Mouse (Mus musculus) intestine, embryonic 16.5 days (tissue): ENCODE measurements around the gene Zer1. TPM values are rescaled to one million over a fixed set of nuclear protein-coding genes. Genes with fewer than 3 reads are reported as not detected.
"Not testable (repeated sequence)": the region's sequence is repeated elsewhere in the genome, so short reads cannot be mapped to it uniquely, and the experiment has no call there.

ENCODE experiments used
- ATAC-seq: fragments of 200-750 bp; cut with Nextera tagmentation; 2 replicates; pipeline ENCODE4 v1.8.0; 2017; ENCODE audit warnings: moderate TSS enrichment, moderate library complexity
- H3K27ac ChIP-seq: fragments of 300-500 bp; sonication (generic); 2 replicates; pipeline ENCODE4 v1.5.1; 2014; ENCODE audit warnings: mild to moderate bottlenecking, low read length
- H3K27me3 ChIP-seq: fragments of 300-500 bp; sonication (generic); replicated peaks from 2 replicates; pipeline ENCODE4 v1.6.1; 2014; ENCODE audit warnings: low read length, control low read depth, mixed read lengths; ENCODE audit not compliant: control insufficient read depth, insufficient read depth
- H3K36me3 ChIP-seq: fragments of 300-500 bp; sonication (generic); 2 replicates; pipeline ENCODE4 v1.6.1; 2014; ENCODE audit warnings: low read length, control low read depth; ENCODE audit not compliant: control insufficient read depth, insufficient read depth
- H3K4me1 ChIP-seq: fragments of 300-500 bp; sonication (generic); 2 replicates; pipeline ENCODE4 v1.6.1; 2014; ENCODE audit warnings: low read length, control low read depth, mixed read lengths; ENCODE audit not compliant: control insufficient read depth, insufficient read depth
- H3K4me2 ChIP-seq: fragments of 300-500 bp; sonication (generic); 2 replicates; pipeline ENCODE4 v1.6.1; 2014; ENCODE audit warnings: low read depth, low read length, control low read depth
- H3K4me3 ChIP-seq: fragments of 300-500 bp; sonication (generic); 2 replicates; pipeline ENCODE4 v1.5.1; 2014; ENCODE audit warnings: mild to moderate bottlenecking, low read length
- H3K9ac ChIP-seq: fragments of 300-500 bp; sonication (generic); 2 replicates; pipeline ENCODE4 v1.6.1; 2014; ENCODE audit warnings: low read depth, low read length
- H3K9me3 ChIP-seq: fragments of 300-500 bp; sonication (generic); 2 replicates; pipeline ENCODE4 v1.6.1; 2016; ENCODE audit warnings: low read length, control low read depth; ENCODE audit not compliant: control insufficient read depth
- WGBS: fragments of 180-500 bp; shearing (Covaris S2); extraction: QIAGEN DNeasy Blood & Tissue Kit; methylation state at CpG from one replicate; pipeline ENCODE4 v1.1.7; 2014; 5-methylcytosine and 5-hydroxymethylcytosine counted together
- polyA plus RNA-seq: library from polyadenylated mRNA; unstranded; fragments of >200 nt; fragmentation: Nextera tagmentation; extraction: Ambion mirVana; gene quantifications from 2 replicates; pipeline ENCODE4 v1.2.1, GENCODE M21; 2015

Zer1 gene
- polyA plus RNA-seq = 3.3 and 3.7 TPM in 2 replicates

- ATAC-seq = peak; percentile 98
- no peaks in the 10 kb centered on the region for H3K27me3 ChIP-seq
- H3K9ac ChIP-seq = peak within 1 kb of the TSS; percentile 85
- 10% methylated on average over 27 of the region's 31 CpGs for WGBS
- H3K4me2 ChIP-seq = peak within 1 kb of the TSS; percentile 90
- H3K9me3 ChIP-seq = no peaks in the 10 kb centered on the region
- peaks cover 7% of the 10 kb centered on the region; the same call in 1 of the 2 replicates for H3K4me1 ChIP-seq
- H3K27ac ChIP-seq = peak within 1 kb of the TSS; percentile 80
- no peaks in the 10 kb centered on the region for H3K36me3 ChIP-seq
- H3K4me3 ChIP-seq = peak within 1 kb of the TSS; percentile 72
Observed at GRCm38 (mm10) chr2:30124472-30125274, at the start of gene Zer1. Gene Zer1, minus strand, starts transcription at chr2:30124585.

- Histone ChIP-seq H3K4me1 (peaks cover 18% of the 10 kb centered on the region), H3K9ac (no peak overlapping the region), H3K27ac (no peak overlapping the region), H3K27me3 (no peaks in the 10 kb centered on the region), H3K4me2 (no peak overlapping the region), H3K36me3 (peaks cover 28% of the 10 kb centered on the region), H3K9me3 (0 out of 2 replicates have a peak, but pooled peaks cover 5% of the 10 kb centered on the region), H3K4me3 (no peak overlapping the region)
- ATAC-seq = no peak
- WGBS = 94% methylated on average over 20 of the region's 20 CpGs
Observed at GRCm38 (mm10) chr2:30173541-30174240, 49.3 kb upstream of the Zer1 start.

GRCm38 (mm10) chr2:30171997-30172382 lies 47.6 kb upstream of the Zer1 start:
- peak overlapping the region; percentile 78 for H3K9ac ChIP-seq
- no peaks in the 10 kb centered on the region for H3K27me3 ChIP-seq
- H3K4me3 ChIP-seq = peak overlapping the region; percentile 67
- peak; percentile 34 for ATAC-seq
- 1% methylated on average over 19 of the region's 19 CpGs for WGBS
- peak overlapping the region; percentile 95 for H3K4me2 ChIP-seq
- peaks cover 24% of the 10 kb centered on the region for H3K36me3 ChIP-seq
- H3K9me3 ChIP-seq = peaks cover 6% of the 10 kb centered on the region; the same call in 1 of the 2 replicates
- peaks cover 10% of the 10 kb centered on the region for H3K4me1 ChIP-seq
- H3K27ac ChIP-seq = peak overlapping the region; percentile 91

- H3K9me3 ChIP-seq = peaks cover 11% of the 10 kb centered on the region
- peak within 1 kb of the TSS; percentile 91 for H3K27ac ChIP-seq
- H3K36me3 ChIP-seq = peaks cover 22% of the 10 kb centered on the region
- H3K4me2 ChIP-seq = peak within 1 kb of the TSS; percentile 95
- H3K4me1 ChIP-seq = peaks cover 8% of the 10 kb centered on the region
- H3K4me3 ChIP-seq = peak within 1 kb of the TSS; percentile 67
- peak; percentile 96 for ATAC-seq
- WGBS = under 1% methylated on average over 75 of the region's 75 CpGs
- peak within 1 kb of the TSS; percentile 78 for H3K9ac ChIP-seq
- H3K27me3 ChIP-seq = no peaks in the 10 kb centered on the region
Observed at GRCm38 (mm10) chr2:30171371-30171996, 47.1 kb upstream of the Zer1 start, which contains the start of gene Endog. Gene Endog, plus strand, starts transcription at chr2:30171493.

- H3K36me3 ChIP-seq = no peaks in the 10 kb centered on the region
- peaks cover 9% of the 10 kb centered on the region for H3K9me3 ChIP-seq
- H3K4me1 ChIP-seq = no peaks in the 10 kb centered on the region
- no peak overlapping the region for H3K4me3 ChIP-seq
- no peaks in the 10 kb centered on the region for H3K27me3 ChIP-seq
- no peak for ATAC-seq
- 62% methylated on average over 4 of the region's 4 CpGs for WGBS
- no peak overlapping the region for H3K9ac ChIP-seq
- no peak overlapping the region for H3K27ac ChIP-seq
- H3K4me2 ChIP-seq = no peak overlapping the region
Observed at GRCm38 (mm10) chr2:30166677-30167076, 42.3 kb upstream of the Zer1 start.

- no peaks in the 10 kb centered on the region for H3K4me1 ChIP-seq
- no peak overlapping the region for H3K9ac ChIP-seq
- 54% methylated on average over 9 of the region's 9 CpGs for WGBS
- peaks cover 9% of the 10 kb centered on the region for H3K9me3 ChIP-seq
- no peaks in the 10 kb centered on the region for H3K27me3 ChIP-seq
- H3K36me3 ChIP-seq = no peaks in the 10 kb centered on the region
- no peak overlapping the region for H3K27ac ChIP-seq
- H3K4me2 ChIP-seq = no peak overlapping the region
- ATAC-seq = no peak
- no peak overlapping the region for H3K4me3 ChIP-seq
Observed at GRCm38 (mm10) chr2:30164340-30164932, 40.1 kb upstream of the Zer1 start.

GRCm38 (mm10) chr2:30161809-30162208 lies 37.4 kb upstream of the Zer1 start:
- ATAC-seq = no peak

GRCm38 (mm10) chr2:30159871-30160270 lies 35.5 kb upstream of the Zer1 start:
- not testable (repeated sequence) for H3K4me1 ChIP-seq, H3K4me2 ChIP-seq, H3K36me3 ChIP-seq, H3K27me3 ChIP-seq, H3K4me3 ChIP-seq, H3K9me3 ChIP-seq, ATAC-seq, H3K27ac ChIP-seq, H3K9ac ChIP-seq
- WGBS = 83% methylated on average over 7 of the region's 10 CpGs

More at GRCm38 (mm10) chr2:30161809-30162208, 37.4 kb upstream of the Zer1 start:
- Histone ChIP-seq H3K9me3 (peaks cover 5% of the 10 kb centered on the region), H3K4me3 (no peak overlapping the region), H3K36me3 (no peaks in the 10 kb centered on the region), H3K4me2 (no peak overlapping the region), H3K9ac (no peak overlapping the region), H3K27ac (no peak overlapping the region), H3K4me1 (no peaks in the 10 kb centered on the region), H3K27me3 (no peaks in the 10 kb centered on the region)

GRCm38 (mm10) chr2:30152616-30153015 lies 28.2 kb upstream of the Zer1 start:
- Histone ChIP-seq H3K4me3 (no peak overlapping the region), H3K36me3 (peaks cover 22% of the 10 kb centered on the region), H3K4me1 (no peaks in the 10 kb centered on the region), H3K27ac (no peak overlapping the region), H3K4me2 (no peak overlapping the region), H3K9ac (no peak overlapping the region), H3K9me3 (no peaks in the 10 kb centered on the region), H3K27me3 (no peaks in the 10 kb centered on the region)
- WGBS = 77% methylated on average over 8 of the region's 8 CpGs
- no peak for ATAC-seq
